Mouse (Mus musculus) adrenal gland, postnatal 4 days (tissue): Measurements from ENCODE around the gene Gdf1. TPM values are rescaled to one million over a fixed set of nuclear protein-coding genes. Genes with fewer than 3 reads are reported as not detected.

Experiments used
- DNase-seq, 2 experiments: peaks; one replicate each; pipeline ENCODE4 v3.0.0; 2021 to 2022; ENCODE audit warnings: low spot score in 2 of 2, mixed read lengths in 2 of 2
- long read RNA-seq, 2 experiments: library from polyadenylated mRNA; stranded (forward); transcript quantifications; one replicate each; pipeline ENCODE4 v2.0.0; 2021
- total RNA-seq, 2 experiments: library from RNA; stranded (reverse); gene quantifications; 2 replicates each; pipeline ENCODE4 v1.2.3; 2021

The Gdf1 gene
- 1 to 10 TPM in 1 of 2 experiments, under 1 TPM in 1; 0.34 to 1.3 TPM for total RNA-seq
- long read RNA-seq, experiment 1, partial matches to known transcripts, result 0 of 3 reads
- long read RNA-seq, experiment 1, other reads (novel, unspliced or antisense), result 0 of 3 reads
- long read RNA-seq, experiment 2, partial matches to known transcripts, result 0 of 4 reads
- long read RNA-seq, experiment 2, other reads (novel, unspliced or antisense), result 0 of 4 reads

DNA sequence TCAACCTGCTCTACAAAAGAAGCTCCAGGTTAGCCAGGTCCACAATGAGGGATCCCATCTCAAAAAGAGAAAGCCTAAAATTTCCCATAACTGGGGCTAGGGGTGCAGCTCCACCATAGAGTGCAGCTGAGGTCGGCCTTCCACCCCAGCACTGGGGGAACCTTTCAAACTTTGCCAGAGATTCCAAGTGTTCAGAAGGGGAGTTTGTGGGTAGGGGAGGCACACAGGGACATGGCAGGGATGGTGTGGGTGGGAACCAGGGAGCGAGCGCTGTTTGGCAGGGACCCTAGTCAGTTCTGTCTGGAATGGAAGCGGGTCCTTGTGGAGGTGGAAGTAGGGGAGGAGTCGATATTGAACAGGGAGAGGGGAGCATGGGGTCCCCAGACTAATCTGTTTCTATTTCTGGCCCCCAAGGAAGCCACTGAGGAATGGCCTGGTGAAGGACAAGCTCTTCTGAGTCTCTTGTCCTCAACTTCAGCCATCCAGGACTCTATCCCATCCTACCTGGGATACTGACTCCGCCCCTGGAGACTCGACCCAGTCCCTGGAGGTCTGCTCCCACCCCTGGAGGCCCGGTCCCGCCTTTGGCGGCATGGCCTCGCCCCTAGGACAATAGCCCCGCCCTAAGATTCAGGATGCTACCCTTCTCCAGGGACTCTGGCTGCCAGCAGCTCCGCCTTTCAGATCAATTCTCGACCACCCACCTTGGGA lies at the start of gene Gdf1:
Gene Gdf1 (plus strand): TSS at position 694 of the 711 bp plus-strand sequence.
- no peak for DNase-seq

DNA sequence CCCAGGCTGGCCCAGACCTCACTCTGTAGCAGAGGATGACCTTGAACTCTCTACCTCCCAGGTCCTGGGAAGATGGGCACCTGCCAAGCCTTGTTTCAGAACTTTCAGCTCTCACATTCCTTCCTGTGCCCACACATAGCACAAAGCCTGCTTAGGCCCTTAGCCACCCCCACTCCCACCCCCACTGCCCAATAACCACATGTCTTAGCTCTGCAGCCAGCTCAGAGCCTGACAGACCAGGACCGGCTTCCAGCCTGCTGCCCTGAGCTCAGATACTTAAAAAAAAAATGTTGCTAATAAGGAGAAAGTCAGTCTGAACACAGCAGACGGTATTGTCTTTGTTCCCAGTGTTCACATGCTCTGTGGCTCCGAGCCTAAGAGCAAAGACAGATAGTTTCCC lies 48.6 kb upstream of the Gdf1 start:
- DNase-seq, result no peak

DNA sequence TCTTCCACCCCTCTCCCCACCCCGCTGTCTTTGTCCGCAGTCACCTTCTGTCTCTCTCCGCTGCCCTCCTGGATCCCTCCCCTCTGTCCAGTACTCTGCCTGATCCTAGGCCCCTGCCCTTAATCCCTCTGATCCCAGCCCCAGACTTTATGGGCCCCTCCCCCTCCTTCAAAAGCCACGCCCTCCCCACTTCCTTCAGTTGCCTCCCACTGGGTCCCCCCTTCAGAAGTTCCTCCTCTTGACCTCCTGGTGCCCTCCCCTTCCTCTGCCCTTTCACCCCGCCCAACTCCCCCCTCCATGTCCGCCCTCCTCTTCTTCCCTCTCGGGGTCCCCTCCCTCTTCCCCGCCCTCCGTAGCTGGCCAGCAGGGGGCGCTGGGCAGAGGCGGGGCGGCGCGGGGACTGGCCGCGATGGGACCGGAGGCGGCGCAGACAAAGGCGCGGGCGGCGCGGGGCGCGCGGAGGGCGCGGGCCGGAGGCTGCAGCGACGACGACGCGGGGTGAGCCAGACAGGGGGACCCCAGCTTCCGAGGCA lies 46.9 kb upstream of the Gdf1 start, which contains the start of gene Homer3:
Gene Homer3 (plus strand): TSS at position 225 of the 533 bp plus-strand sequence.
- peak; percentile 74 to 86 for DNase-seq

DNA sequence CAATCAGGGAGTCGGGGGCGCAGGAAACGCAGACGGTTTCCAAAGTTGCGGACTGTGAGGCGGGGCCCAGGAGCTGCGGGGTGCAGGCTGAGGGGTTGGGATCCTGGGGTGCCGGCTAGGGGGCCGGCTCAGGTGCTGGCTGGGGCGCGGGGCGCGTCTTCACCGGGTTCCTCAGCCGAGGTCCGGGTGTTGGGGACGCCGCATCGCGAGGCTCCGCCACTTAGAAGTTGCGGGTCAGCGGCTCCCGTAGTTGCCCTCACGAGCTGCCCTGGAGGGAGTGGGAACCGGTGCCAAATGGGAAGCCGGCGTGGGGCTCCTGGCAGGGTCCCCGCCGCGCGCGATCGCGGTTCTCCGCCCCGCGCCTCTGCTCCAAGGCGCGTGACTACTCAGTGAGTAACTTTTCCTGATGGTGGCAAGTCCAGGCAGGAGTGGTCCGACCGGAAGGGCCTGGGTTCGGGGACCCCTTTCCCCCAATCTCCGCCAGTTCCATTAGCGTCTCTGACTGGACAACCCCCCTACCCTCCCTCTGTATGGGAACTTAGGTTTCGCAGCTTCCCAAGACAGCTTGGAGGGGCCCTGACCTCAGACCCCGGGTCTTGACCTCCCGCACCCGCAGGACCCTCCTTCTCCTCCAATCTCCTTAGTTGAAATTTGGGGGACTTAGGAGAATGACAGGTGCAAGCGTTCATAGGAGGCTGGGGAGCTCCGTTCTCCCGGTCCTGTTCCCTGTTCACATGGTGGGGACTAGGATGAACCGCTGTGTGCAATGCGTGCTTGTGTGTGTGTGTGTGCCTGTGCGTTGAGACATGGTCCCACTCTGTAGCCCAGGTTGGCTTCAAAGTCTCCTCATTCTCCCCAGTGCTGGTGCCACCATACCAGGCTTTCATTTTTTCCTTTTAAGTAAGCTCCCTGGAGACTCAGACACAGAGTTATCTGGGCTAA lies 46.2 kb upstream of the Gdf1 start:
- DNase-seq, result no peak

DNA sequence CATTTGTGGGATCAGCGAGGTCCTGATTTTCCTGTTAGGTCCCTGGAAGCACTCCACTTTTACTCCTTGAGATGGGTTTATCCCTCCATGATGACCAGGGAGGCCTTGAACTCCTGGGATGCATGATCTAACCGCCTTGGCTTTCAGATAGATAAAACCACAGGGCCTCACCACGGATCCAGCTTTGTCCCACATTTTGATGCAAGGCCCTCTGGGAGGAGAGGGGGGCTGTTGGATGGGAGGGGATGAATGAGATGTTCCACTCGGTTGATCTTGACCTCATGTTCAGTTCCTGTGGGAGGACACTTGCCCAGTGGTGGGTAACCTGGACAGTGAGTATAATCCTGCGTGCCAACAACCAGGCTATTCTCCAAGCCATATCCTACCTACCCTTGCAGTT lies 45.2 kb upstream of the Gdf1 start:
- no peak for DNase-seq

DNA sequence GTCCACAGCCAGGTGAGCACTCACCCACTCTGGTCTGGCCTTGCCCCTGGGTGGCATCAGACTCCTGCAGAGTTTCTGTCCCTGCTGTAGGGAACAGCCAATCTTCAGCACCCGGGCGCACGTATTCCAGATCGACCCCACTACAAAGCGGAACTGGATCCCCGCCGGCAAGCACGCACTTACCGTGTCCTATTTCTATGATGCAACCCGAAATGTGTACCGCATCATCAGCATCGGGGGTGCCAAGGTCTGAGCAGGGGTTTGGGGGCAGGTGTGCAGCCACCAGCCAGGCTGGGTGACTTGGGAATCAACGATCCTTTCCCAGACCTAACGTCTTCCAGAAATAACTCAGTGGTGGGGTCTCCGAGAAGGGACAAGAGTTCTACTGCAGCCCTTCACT lies 44.3 kb upstream of the Gdf1 start:
- DNase-seq, result no peak

DNA sequence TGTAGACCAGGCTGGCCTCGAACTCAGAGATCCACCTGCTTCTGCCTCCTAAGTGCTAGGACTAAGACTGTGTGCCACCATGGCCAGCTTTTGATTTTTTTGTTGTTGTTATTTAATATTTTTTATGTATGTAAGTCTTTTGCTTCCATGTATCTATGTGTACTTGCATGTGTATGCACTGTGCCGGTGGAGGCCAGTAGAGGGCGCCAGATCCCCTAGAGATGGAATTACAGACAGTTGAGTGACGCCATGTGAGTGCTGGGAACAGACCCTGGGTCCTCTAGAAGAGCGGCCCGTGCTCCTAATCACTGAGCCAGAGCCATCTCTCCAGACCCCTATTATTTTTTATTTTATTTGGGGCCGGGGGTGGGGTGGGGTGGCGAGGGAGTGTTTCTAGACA lies 42.9 kb upstream of the Gdf1 start:
- no peak for DNase-seq

DNA sequence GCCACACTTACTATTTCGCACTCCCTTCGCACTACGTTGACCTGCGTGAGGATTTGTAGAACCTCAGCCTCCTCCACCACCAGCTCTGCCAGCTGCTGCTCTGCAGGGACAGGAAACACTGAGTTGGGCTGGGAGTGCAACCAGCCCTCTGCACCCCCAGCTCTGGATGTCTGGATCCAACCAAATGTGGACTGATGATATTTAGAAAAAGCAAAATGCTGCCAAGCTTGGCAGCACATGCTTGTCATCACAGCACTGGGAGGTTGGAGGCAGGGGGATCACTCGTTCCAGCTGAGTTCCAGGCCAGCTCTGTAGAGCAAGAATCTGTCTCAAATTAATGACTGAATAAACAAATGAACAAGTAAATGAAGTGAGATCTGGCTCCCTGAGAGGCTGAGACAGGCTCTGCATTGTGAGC lies 35.6 kb upstream of the Gdf1 start:
- no peak for DNase-seq

DNA sequence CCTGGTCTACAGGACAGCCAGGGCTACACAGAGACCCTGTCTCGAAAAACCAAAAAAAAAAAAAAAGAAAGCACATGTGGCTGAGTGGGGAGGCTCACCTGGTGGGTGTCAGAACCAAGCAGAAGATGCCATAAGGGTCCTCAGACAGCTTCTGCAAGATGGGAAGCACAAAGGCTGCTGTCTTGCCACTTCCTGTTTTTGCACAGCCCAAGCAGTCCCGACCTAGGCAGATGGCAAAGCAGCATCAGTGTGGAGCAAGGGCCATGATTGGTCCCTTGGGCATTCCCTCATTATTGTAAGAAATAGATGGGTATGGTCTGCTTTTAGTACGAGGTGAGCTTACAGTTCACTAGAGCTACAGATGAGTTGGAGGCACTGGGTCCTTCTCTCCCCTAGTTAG lies 28.7 kb upstream of the Gdf1 start:
- DNase-seq, result no peak

DNA sequence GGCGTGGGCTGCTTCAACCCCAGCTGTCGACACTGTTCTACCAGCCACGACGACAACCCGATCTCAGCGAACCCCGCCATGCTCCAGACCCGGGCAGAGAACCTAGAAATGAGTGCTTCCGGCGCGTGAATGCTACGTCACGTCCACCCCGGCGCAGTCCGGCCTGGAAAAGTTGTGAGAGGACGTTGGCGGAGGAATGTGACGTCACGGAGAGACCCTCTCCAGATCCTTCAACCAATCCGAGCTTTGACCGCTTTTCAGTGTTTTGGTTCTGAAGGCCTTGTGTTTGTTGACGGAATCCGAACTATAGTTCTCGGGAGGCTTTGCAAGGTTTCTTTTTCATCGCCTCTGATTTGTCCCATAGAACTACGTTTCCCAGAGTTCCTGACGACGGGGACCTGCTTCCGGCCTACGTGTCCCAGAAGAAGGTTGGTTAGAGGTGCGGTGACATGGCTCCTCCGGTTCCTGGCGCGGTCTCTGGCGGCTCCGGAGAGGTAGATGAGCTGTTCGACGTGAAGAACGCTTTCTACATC lies 27.2 kb upstream of the Gdf1 start, which contains the start of the genes Ddx49 and Cope:
Gene Ddx49 (minus strand): TSS at position 132 of the 533 bp plus-strand sequence.
Gene Cope (plus strand): TSS at position 161 of the 533 bp plus-strand sequence.
- peak; percentile 74 to 89 for DNase-seq

DNA sequence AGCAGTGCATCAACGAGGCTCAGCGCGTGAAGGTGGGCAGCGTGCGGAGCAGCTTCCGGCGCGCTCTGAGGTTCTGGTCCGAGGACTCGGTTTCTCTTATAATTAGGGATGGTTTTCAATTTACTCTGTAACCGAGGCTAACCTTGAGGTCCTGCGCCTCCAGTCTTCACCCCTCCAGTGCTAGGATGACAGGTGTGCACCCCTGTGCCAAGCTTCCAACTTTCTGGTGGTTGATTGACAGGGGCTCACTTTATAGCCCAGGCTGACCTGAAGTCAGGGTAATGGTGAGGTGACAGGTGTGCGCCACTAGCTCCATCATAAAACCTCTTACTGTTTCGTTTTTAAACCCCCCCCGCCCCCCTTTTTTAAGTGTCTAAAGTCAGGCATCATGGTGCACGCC lies 26.7 kb upstream of the Gdf1 start:
- DNase-seq, result no peak

DNA sequence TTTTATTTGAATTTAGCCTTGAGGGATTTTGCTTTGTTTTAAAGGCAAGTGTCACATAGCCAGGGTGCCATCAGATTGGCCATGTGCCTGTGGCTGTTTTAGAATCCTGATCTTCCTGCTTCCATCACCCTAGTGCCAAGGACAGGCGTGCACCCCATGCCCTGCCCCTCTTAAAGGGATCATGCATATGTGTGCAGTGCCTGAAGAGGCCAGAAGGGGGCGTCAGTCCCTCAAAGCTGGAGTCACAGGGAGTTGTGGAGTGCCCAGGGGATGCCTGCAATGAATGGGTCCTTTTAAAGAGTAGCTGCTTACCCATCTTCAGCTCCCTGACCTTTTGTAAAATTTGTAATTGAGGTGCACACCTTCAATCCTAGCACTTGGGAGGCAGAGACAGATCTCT lies 20.3 kb upstream of the Gdf1 start:
- no peak for DNase-seq

DNA sequence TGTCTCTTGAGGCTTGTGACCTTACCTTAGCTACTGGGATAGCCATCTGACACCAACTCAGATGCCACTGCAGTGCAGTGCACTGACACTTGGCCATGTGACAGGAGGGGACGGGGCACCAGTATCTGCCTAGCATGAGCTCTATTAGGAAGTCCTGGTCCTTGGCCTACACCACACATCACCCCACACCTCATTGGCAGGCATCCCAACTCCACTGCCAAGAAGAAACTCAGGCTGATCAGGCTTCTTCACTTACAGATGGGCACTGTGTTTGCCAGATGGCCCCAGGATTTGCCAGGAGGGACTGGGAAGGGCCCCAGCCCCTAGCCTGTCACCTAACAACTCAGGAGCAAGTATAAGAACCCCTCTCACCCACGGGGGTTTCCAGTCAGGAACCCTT lies 16.2 kb upstream of the Gdf1 start:
- no peak for DNase-seq

DNA sequence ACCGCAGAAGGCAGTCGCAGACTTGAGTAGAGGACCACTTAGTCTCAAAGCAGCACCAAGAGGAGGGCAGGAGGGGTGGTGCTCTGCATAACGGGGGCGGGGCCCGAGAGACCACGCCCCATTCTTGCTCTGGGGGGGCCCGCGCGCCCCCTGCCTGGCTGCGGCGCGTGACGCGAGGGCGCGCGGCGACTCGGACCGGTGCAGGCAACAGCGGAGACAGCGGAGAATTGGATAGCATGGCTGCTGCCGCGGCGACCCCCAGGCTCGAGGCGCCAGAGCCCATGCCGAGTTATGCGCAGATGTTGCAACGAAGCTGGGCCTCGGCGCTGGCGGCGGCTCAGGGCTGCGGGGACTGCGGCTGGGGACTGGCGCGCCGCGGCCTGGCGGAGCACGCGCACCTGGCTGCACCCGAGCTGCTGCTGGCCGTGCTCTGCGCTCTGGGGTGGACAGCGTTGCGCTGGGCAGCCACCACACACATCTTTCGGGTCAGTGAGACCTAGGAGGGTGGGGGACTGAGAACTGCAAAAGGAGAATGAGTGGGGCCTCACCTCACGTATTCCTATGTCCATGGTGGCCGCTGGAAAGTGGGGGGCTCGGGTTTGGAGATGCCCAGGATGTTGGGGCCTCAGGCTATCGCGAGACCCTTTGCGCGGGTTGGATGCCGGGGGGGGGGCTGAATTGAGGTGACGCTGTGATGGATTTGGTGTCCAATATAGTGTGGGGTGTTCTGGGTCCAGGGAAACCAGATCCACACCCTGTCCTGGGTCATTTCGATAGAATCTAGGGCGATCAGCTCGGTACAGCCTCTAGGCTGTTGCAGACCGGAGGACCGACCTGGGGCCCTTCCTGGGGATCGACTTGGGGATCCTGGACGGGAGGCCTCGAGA lies 13.8 kb upstream of the Gdf1 start, which contains the start of gene Cers1:
Gene Cers1 (plus strand): TSS at position 152 of the 887 bp plus-strand sequence.
- DNase-seq, result peak in 1 of 2 experiments; percentile 44

DNA sequence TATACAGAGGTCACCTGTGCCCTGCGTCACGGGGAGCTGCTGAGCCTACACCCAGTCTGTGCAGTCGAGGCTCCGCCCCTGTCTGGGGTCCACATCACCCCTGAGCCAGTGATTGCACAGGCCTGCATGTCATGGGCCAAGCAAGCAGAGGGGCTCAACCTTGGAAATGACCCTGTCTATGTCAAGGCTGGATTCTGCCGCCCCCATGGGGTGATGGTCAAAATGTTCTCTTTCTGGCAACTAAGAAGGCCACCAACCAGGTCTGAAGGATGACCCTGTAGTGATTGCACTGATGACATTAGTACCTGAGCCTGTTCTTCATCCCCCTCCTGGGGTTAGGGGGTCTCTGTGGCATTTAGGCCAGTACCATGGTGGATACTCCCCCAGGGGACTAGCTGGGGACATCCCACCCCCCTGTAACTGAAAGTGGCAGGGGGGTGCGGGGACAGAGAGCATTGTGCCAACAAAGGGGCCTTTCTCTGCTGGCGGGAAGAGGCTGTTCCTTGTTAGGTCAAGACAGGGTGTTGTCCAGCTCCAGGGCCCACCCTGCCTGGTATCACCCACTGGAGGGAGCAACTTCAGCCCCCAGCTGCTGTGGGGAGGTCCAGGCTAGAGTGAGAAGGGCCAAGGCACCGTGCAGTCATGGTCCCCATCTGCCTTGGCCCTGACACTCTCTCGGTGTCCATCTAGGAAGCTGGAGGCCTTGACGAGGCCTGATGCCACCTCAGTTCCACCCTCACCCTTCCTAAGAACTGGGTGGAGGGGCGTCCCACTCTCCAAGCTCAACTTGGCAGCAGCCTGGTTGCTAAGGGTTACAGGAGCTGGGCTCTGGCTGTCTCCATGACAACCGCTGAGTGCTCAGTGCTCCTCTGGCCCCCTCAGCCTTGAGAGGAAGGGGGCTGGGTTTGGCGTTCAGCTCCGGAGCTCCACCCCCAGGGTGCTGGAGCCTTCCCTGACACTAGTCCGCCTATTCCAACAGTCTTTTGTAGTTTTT lies 12.8 kb upstream of the Gdf1 start:
- no peak for DNase-seq

DNA sequence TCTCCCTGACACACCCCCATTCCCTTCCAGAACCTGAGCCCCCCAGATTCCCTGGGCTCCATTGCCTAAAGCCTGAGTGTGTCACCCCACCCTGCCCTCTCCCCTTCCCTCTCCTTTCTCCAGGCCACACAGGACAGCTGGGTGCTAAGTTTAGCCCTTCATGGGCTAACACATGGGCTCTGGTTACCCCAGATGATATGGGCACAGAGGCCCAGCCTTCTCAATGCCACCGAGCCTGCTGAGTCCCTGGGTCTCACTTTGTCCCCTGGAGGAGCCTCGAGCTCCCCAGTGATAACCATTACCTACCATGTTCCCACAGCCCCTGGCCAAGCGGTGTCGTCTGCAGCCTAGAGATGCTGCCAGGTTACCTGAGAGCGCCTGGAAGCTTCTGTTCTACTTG lies 11.7 kb upstream of the Gdf1 start:
- DNase-seq, result no peak

DNA sequence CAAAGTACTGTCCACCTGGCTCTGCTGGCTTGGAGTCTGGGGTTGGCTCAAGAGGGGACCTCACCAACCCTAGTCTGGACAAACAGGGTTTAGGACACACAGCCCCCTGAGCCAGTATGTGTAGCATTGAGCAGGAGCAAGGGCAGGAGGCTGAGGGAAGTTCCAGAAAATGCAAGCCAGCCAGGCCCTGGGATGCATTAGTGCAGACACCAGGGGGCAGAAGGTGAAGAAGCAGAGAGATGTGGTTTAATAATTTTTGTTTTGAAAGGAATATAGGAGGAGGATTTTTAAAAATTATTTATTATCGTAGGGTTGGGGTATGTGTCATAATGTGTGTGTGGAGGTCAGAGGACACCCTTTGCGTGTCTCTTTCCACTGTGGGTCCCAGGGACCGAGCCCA lies 5.9 kb upstream of the Gdf1 start:
- DNase-seq, result no peak

DNA sequence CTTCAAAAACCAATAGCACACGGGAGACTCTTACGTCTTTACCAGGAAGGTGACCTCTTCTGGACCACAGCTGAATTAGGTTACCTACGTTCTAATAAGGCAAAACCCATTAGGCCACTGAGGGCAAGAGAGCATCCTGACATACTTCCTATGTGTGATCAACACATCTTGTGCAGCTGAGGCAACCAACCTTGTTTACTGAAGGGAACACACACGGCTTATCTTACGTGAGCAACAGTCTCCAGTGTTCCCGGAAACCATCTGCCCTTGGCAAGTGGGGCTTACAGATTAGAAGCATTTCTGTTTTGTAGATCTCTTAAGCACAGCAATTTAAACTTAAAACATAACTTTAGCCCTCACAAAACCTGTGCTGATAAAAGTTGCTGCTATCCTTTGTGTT lies 2.1 kb upstream of the Gdf1 start:
- DNase-seq, result no peak
